Mouse (Mus musculus) left cerebral cortex, postnatal 36 days (tissue): ENCODE results near the gene Thrap3. TPM values are rescaled to one million over a fixed set of nuclear protein-coding genes. Genes with fewer than 3 reads are reported as not detected.
A peak's percentile ranks its signal among the peaks of the same experiment; 100 is the strongest.
"Not testable (repeated sequence)": the region's sequence is repeated elsewhere in the genome, so short reads cannot be mapped to it uniquely, and the experiment has no call there.

Experiments
- DNase-seq, 2 experiments: peaks; one replicate each; pipeline ENCODE4 v3.0.0; 2021 to 2022; ENCODE audit warnings: low spot score in 2 of 2, mixed read lengths in 1 of 2
- intact Hi-C: fragments of 180-260 bp; cut with DNase I; formaldehyde crosslinking; loops from one replicate; pipeline ENCODE4 v1.15.1; 2025
- total RNA-seq, 2 experiments: library from RNA; stranded (reverse); gene quantifications; 2 replicates each; pipeline ENCODE4 v1.2.3; 2021

Thrap3 gene
- total RNA-seq, 2 experiments from 2014 or later, result 134 to 159 TPM

DNA sequence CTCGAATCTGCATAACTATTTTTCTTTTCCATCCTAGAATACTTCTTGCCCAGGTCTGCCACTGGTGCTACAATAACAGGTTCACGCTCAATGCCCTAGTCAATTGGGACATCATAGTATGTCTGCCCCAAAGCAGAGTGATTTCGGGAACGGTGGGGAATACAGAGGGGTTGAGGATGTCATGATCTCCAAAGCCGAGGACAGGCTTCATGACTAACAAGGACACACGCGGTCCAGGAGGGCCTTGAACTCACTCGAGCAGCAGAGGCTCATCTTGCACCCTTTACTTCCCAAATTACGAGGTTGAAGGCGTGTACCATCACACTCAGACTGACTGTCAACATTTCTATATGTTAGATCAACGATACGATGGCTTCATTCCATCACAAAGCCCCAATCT is 24.1 kb upstream of the Thrap3 start:
- intact Hi-C loops, result loop anchor here (1.0 to 5.0 kb wide), 2 partner anchors 36 to 81 kb away; partner anchors contain the start of gene Trappc3
- no peak for DNase-seq

DNA sequence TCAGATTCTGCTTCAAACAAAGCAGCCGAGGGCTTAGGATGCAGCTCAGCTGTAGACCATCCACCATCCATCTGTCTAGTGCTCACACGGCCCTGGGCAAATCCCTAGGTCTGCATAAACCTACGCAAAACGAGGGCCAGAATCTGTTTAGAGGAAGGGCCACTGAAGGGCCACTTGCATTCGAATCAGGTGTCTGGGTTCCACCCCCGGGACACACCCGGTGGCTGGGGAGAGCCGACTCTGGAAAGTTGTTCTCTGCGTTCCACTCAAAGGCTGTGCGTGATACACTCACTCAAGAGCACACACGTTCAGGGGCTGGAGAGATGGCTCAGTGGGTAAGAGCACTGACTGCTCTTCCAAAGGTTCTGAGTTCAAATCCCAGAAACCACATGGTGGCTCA is 20.1 kb upstream of the Thrap3 start:
- no peak for DNase-seq
- intact Hi-C loops, result loop anchor here (5.0 kb wide), 1 partner anchor 40 kb away; no protein-coding TSS in a partner anchor

DNA sequence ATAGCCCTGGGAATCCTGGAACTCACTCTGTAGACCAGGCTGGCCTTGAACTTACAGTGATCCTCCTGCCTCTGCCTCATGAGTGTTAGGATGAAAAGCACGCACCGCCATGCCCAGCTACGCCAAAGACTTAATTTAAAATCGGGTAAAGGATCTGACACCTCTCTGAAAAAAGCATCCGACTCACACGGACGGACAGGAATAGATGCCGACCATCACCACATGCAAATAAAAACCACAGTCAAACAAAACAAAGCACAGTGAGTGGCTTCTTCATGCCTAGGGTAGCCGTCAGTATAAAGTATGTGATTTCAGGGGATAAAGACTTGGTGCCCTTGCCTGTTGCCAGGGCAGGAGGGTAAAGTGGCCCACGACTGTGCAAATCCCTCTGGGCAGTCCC is 17.5 kb upstream of the Thrap3 start:
- no peak for DNase-seq
- intact Hi-C loops, result loop anchor here (5.0 kb wide), 1 partner anchor 38 kb away; no protein-coding TSS in a partner anchor

- DNase-seq, intact Hi-C loops: not testable (repeated sequence)
Observed at GRCm38 (mm10) chr4:126219540-126219939, 17.0 kb upstream of the Thrap3 start.

DNA sequence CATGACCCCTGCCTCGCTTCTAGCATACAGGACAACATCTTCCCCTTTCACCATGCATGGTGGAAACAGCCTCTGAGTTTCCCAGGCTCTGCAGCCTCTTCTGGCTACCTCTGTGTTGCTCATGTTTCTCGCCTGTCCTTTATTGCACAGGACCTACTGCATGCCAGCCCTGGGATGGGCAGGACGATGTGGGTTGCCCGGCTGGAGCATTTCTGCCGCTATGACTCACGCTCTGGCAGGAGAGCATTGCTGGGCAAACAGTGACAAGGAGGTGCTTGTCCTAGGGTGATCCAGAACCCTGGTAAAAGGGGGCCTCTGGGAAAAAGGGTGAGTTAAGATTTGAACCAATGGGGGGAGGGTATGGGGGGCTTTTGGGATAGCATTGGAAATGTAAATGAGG is 15.2 kb upstream of the Thrap3 start:
- DNase-seq, result no peak
- intact Hi-C loops, result no loop called here

DNA sequence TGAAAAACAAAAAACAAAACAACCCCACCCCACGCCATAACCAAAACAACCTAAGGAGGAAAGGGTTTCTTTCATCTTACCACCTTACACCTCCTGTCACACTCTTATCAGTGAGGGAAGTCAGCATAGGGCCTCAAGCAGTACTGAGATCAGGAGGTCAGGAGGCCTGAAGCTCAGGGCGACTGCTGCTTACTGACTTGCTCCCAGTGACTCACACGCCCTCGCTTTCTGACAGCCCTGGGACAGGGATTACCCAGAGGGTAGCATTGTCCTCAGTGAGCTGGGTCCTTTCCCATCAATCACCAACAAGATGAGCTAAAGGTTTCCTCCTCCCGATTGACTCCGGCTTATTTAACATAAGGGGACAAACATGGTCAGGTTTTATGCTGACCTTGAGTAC is 4.5 kb upstream of the Thrap3 start:
- DNase-seq, result no peak
- intact Hi-C loops, result no loop called here

- intact Hi-C loops, result no loop called here
- no peak for DNase-seq
Observed at GRCm38 (mm10) chr4:126205386-126205785, 2.8 kb upstream of the Thrap3 start.

DNA sequence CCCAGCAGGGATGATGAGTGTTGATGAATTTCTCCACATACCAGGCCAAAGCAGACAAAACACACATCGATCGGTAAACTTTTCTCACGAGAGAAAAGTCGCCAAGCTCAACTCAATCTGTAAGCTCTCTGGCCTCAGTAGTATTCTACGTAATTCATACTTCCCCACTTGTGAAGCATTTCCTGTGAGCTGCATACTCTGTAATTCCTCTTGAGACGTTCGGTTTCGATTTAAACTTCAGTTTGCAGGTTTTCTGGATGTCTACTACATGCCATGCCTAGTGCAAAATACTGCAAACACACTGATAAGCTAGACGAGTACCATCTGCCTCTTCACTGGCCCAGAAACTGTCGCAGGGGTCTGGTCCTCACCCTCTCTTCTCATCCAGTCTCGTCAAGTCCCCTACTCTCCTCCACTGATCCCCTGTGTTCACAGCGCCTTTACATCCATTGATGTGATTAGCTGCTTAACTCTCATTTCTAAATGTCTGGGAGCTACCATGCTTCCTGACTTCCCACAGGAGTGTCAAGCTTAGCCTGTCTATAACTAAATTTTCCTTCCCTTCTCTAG is 2.2 kb upstream of the Thrap3 start:
- intact Hi-C loops, result no loop called here
- no peak for DNase-seq

GRCm38 (mm10) chr4:126204016-126204415 is 1.5 kb upstream of the Thrap3 start:
- intact Hi-C loops, result no loop called here
- no peak for DNase-seq

DNA sequence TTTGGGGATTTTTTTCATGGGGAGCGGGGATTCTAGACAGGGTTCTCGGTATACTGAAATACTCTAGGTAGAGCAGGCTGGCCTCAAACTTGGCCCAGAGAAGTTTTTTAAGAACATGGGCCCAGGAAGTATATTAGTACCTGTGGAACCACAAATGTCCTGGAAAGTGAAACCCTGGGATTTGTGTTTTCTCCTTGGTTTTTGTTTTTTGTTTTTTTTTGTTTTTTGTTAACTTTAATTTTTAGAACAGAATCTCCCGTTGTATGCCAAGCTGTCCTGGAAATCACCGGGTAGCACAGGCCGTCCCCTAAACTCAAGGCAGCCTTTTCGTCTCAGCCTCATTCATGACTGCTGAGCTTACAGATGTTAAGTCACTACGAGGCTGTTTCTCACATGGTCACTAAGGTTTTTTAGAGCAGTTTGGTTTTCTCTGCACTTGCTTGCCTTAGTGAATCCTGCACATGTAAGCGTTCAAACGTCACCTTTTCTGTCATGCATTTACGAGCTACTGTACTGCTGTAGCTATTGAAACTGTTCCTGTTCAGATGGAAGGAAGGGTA is 856 bp upstream of the Thrap3 start:
- DNase-seq, result no peak
- intact Hi-C loops, result no loop called here

DNA sequence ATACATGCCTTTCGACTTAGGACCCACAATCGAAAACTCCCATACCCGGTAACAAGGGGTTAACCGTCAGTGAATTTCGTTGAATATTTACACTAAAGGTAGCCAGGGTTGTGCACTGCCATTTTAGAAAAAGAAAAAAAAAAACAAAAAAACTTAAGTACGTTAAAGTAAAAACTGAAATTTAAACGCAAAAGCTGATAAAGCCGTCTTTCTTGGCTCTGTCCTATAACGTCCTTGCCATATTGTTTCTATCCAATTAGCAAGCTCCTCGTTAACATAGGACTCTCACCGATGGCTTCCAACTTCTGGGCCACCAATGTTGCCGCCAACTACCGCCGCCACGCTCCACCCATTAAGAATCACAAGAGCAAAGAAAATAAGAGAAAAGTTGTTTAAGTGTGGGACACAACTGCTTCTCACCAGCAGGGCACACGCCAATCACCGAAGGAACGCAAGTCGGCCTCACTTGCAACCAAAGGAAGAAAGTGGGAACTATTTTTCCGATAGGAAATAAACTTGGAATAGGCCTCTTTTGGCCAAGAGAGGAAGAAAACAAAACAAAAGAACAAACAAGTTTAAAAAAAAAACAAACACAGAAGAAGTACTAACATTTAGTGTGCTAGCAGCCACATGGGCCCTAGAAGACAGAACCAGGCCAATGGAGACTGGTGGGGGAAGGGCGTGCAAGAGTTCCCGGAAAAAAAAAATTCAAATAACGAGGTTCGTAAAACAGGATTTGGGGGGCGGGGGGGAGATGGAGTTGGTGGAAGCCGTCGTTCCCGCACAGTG is 852 bp downstream of the Thrap3 start:
- DNase-seq, result peak in 1 of 2 experiments; percentile 20
- intact Hi-C loops, result no loop called here

- intact Hi-C loops, result no loop called here
- DNase-seq, result no peak
Observed at GRCm38 (mm10) chr4:126200656-126201055, 1.9 kb downstream of the Thrap3 start.

- intact Hi-C loops, result no loop called here
Observed at GRCm38 (mm10) chr4:126200036-126200435, 2.5 kb downstream of the Thrap3 start.

DNA sequence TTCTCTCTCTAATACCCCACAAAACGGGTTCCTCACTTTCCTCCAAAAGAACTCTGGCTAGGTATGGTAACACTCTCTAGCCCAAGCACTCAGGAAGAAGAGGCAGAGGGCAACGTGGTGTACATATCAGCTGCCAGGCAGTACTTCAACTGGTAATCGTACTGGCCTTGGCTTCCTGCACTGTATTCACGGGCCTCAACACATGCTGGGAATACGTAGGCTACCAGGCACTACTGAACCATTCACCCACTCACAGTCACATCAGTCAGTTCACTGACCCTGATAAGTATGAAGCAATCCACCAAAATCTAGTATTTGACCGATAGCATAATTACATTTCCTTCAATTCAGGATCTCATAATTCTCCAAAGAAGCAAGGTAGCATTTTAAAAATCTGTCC is 3.0 kb downstream of the Thrap3 start:
- intact Hi-C loops, result no loop called here
- DNase-seq, result no peak

More at GRCm38 (mm10) chr4:126200036-126200435, 2.5 kb downstream of the Thrap3 start:
- no peak for DNase-seq

- DNase-seq, result no peak
- intact Hi-C loops, result no loop called here
Observed at GRCm38 (mm10) chr4:126197485-126197884, 5.1 kb downstream of the Thrap3 start.

- intact Hi-C loops, result no loop called here
- DNase-seq, result no peak
Observed at GRCm38 (mm10) chr4:126194916-126195315, 7.6 kb downstream of the Thrap3 start.

- no peak for DNase-seq
Observed at GRCm38 (mm10) chr4:126194216-126194615, 8.3 kb downstream of the Thrap3 start.

DNA sequence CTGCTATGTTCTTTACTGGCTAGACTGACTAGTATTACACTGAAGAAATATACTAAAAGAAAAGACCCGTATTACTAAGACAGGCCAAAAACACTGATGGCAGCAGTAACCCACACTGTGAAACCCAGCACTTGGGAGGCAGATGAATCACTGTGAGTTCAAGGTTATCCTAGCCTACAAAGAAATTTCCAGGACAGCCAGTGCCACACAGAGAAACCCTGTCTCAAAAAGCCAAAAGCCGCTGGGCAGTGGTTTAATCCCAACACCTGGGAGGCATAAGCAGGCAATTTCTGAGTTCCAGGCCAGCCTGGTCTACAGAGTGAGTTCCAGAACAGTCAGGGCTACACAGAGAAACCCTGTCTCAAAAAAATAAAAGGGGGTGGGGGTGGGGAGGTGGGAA is 11.9 kb downstream of the Thrap3 start:
- intact Hi-C loops, result no loop called here
- DNase-seq, result no peak

More at GRCm38 (mm10) chr4:126194216-126194615, 8.3 kb downstream of the Thrap3 start:
- intact Hi-C loops, result no loop called here

GRCm38 (mm10) chr4:126187096-126187495 is 15.5 kb downstream of the Thrap3 start:
- intact Hi-C loops, result no loop called here

GRCm38 (mm10) chr4:126183034-126183433 is 19.5 kb downstream of the Thrap3 start:
- intact Hi-C loops, result loop anchor here (5.0 kb wide), 1 partner anchor 39 kb away; no protein-coding TSS in a partner anchor
- DNase-seq, result no peak

More at GRCm38 (mm10) chr4:126187096-126187495, 15.5 kb downstream of the Thrap3 start:
- DNase-seq, result no peak
